Mouse (Mus musculus) forebrain, embryonic 12.5 days (tissue): ENCODE measurements at regions not wholly inside any gene's neighbourhood (a gene's known extent, or its start where the extent isn't known, plus 50 kb on each side); places are given as distances from the start of the nearest gene placed in this dataset.
A peak's percentile ranks its signal among the peaks of the same experiment; 100 is the strongest.

ENCODE experiments used
- ATAC-seq: fragments of 200-750 bp; cut with Nextera tagmentation; 2 replicates; pipeline ENCODE4 v1.8.0; 2017; ENCODE audit warnings: moderate TSS enrichment; ENCODE audit not compliant: low FRiP score
- H3K27ac ChIP-seq: fragments of 300-500 bp; sonication (generic); 2 replicates; pipeline ENCODE4 v1.5.1; 2016; ENCODE audit warnings: mild to moderate bottlenecking
- H3K27me3 ChIP-seq: fragments of 300-500 bp; sonication (generic); 2 replicates; pipeline ENCODE4 v1.6.1; 2016; ENCODE audit warnings: mild to moderate bottlenecking
- H3K36me3 ChIP-seq: fragments of 300-500 bp; sonication (generic); replicated peaks from 2 replicates; pipeline ENCODE4 v1.6.1; 2016; ENCODE audit warnings: mild to moderate bottlenecking
- H3K4me1 ChIP-seq: fragments of 300-500 bp; sonication (generic); 2 replicates; pipeline ENCODE4 v1.6.1; 2016
- H3K4me2 ChIP-seq: fragments of 300-500 bp; sonication (generic); 2 replicates; pipeline ENCODE4 v1.6.1; 2016; ENCODE audit warnings: mild to moderate bottlenecking, moderate library complexity
- H3K4me3 ChIP-seq: fragments of 300-500 bp; sonication (generic); replicated peaks from 2 replicates; pipeline ENCODE4 v1.5.1; 2016; ENCODE audit warnings: mild to moderate bottlenecking
- H3K9ac ChIP-seq: fragments of 300-500 bp; sonication (generic); 2 replicates; pipeline ENCODE4 v1.6.1; 2016; ENCODE audit warnings: mild to moderate bottlenecking
- H3K9me3 ChIP-seq: fragments of 300-500 bp; sonication (generic); 2 replicates; pipeline ENCODE4 v1.6.1; 2016
- WGBS: fragments of 180-500 bp; shearing (Covaris S2); methylation state at CpG from one replicate; pipeline ENCODE4 v1.1.7; 2016; 5-methylcytosine and 5-hydroxymethylcytosine counted together

GRCm38 (mm10) chr19:26465228-26465627, 139.6 kb upstream of the Smarca2 start:
- H3K4me3 ChIP-seq = no peak overlapping the region
- no peaks in the 10 kb centered on the region for H3K9me3 ChIP-seq
- H3K27me3 ChIP-seq = no peaks in the 10 kb centered on the region
- no peak overlapping the region for H3K9ac ChIP-seq
- no peak overlapping the region for H3K27ac ChIP-seq
- no peaks in the 10 kb centered on the region for H3K36me3 ChIP-seq
- WGBS = 42% methylated on average over 2 of the region's 2 CpGs
- ATAC-seq = 0 out of 2 replicates have a peak, but pooled peaks have one; percentile 42
- H3K4me1 ChIP-seq = peaks cover 24% of the 10 kb centered on the region
- H3K4me2 ChIP-seq = no peak overlapping the region

GRCm38 (mm10) chr19:26466244-26466643, 138.6 kb upstream of the Smarca2 start:
- Histone ChIP-seq H3K27me3 (no peaks in the 10 kb centered on the region), H3K4me1 (peaks cover 24% of the 10 kb centered on the region), H3K4me2 (0 out of 2 replicates have a peak overlapping the region, but pooled peaks have one; percentile 17), H3K9me3 (no peaks in the 10 kb centered on the region), H3K27ac (peak overlapping the region; percentile 67; the same call in 1 of the 2 replicates), H3K36me3 (no peaks in the 10 kb centered on the region), H3K4me3 (no peak overlapping the region), H3K9ac (no peak overlapping the region)
- no peak for ATAC-seq
- 70% methylated on average over 4 of the region's 4 CpGs for WGBS

- Histone ChIP-seq H3K27ac (peak overlapping the region; percentile 67), H3K27me3 (no peaks in the 10 kb centered on the region), H3K4me2 (peak overlapping the region; percentile 17; the same call in 1 of the 2 replicates), H3K4me3 (no peak overlapping the region), H3K4me1 (peaks cover 24% of the 10 kb centered on the region), H3K9me3 (no peaks in the 10 kb centered on the region), H3K36me3 (no peaks in the 10 kb centered on the region), H3K9ac (no peak overlapping the region)
- WGBS = 6% methylated on average over 5 of the region's 5 CpGs
- peak; percentile 86 for ATAC-seq
These were observed 137.6 kb upstream of the Smarca2 start for GRCm38 (mm10) chr19:26467179-26467651.

DNA sequence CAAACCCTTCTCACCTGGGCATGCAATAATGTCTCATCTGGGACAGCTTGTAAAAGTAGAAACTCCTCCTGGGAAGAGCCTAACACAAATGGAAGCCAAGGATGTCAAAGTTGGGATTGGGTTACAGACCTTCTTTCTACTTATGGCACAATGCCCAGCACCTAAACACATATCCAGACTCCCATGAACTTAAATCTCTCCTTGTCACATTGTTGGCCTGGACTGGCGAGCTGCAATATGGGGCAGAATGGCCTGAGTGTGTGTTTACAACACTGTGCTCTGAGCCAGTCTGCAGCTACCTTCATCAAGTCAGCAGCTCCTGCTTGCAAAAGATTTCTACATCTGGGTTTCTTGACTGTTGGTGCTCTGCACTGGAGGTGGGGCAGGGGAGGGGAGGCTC, 132.2 kb upstream of the Smarca2 start:
- H3K4me1 ChIP-seq = peaks cover 18% of the 10 kb centered on the region
- no peak overlapping the region for H3K4me2 ChIP-seq
- WGBS = 76% methylated on average over 1 of the region's 1 CpGs
- no peaks in the 10 kb centered on the region for H3K9me3 ChIP-seq
- H3K9ac ChIP-seq = no peak overlapping the region
- no peaks in the 10 kb centered on the region for H3K36me3 ChIP-seq
- H3K27ac ChIP-seq = no peak overlapping the region
- no peak overlapping the region for H3K4me3 ChIP-seq
- H3K27me3 ChIP-seq = no peaks in the 10 kb centered on the region
- no peak for ATAC-seq

GRCm38 (mm10) chr19:26473211-26473610, 131.6 kb upstream of the Smarca2 start:
- Histone ChIP-seq H3K36me3 (no peaks in the 10 kb centered on the region), H3K4me3 (no peak overlapping the region), H3K4me2 (no peak overlapping the region), H3K9ac (no peak overlapping the region), H3K4me1 (peaks cover 20% of the 10 kb centered on the region), H3K27ac (no peak overlapping the region), H3K9me3 (no peaks in the 10 kb centered on the region), H3K27me3 (no peaks in the 10 kb centered on the region)
- WGBS = 88% methylated on average over 3 of the region's 3 CpGs
- no peak for ATAC-seq

DNA sequence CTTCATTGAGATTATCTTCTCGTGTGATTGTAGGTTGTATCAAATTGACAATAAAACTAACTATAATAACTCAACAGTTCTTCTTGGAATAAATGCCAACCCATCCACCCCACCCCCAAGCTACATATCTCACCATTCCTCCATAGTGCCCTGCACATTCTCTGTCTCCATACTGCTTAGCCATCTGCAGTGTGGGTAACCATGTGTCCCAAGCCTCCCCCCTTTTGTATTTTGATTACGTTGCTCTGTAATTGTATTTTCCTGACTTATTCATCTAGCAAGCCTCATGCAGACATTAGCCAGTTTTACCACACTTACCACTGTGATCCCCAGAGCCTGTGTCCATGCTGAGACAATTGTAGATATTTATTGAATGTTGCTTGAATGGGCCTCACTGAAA, 129.7 kb upstream of the Smarca2 start:
- Histone ChIP-seq H3K4me3 (no peak overlapping the region), H3K27ac (no peak overlapping the region), H3K9ac (no peak overlapping the region), H3K36me3 (no peaks in the 10 kb centered on the region), H3K27me3 (no peaks in the 10 kb centered on the region), H3K9me3 (no peaks in the 10 kb centered on the region), H3K4me2 (no peak overlapping the region), H3K4me1 (peaks cover 28% of the 10 kb centered on the region)
- no peak for ATAC-seq
- WGBS = 68% methylated on average over 2 of the region's 2 CpGs

- ATAC-seq = no peak
- H3K9me3 ChIP-seq = no peaks in the 10 kb centered on the region
- peaks cover 28% of the 10 kb centered on the region for H3K4me1 ChIP-seq
- no peak overlapping the region for H3K4me2 ChIP-seq
- H3K27ac ChIP-seq = no peak overlapping the region
- no peaks in the 10 kb centered on the region for H3K27me3 ChIP-seq
- no peaks in the 10 kb centered on the region for H3K36me3 ChIP-seq
- no peak overlapping the region for H3K9ac ChIP-seq
- WGBS = 40% methylated on average over 2 of the region's 2 CpGs
- H3K4me3 ChIP-seq = no peak overlapping the region
These were observed 129.1 kb upstream of the Smarca2 start for GRCm38 (mm10) chr19:26475754-26476153.

- Histone ChIP-seq H3K4me2 (peak overlapping the region; percentile 17), H3K4me1 (peaks cover 28% of the 10 kb centered on the region), H3K36me3 (no peaks in the 10 kb centered on the region), H3K4me3 (no peak overlapping the region), H3K9me3 (no peaks in the 10 kb centered on the region), H3K27me3 (no peaks in the 10 kb centered on the region), H3K27ac (no peak overlapping the region), H3K9ac (no peak overlapping the region)
- 26% methylated on average over 16 of the region's 16 CpGs for WGBS
- peak; percentile 55; the same call in 1 of the 2 replicates for ATAC-seq
These were observed 126.7 kb upstream of the Smarca2 start for GRCm38 (mm10) chr19:26478055-26478737.

DNA sequence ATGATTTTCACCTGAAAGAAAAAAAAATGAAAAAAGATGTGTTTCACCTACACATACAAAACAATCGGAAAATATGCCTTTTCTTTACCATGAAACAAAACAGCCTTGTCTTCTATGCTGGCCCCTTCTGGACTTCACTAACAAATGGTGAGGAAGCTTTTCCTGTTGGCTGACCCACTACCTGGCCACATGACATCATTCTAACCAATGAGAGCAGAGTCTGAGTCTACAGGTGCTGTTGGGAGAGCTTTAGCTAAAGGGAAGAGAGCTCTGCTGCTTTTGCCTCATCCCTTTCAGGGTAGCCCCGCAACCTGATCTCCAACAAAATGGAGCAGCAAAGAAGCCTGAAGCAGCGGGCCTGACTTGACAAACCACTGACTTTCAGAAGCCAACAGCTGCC, 120.5 kb upstream of the Smarca2 start:
- Histone ChIP-seq H3K4me1 (no peaks in the 10 kb centered on the region), H3K9me3 (no peaks in the 10 kb centered on the region), H3K4me2 (no peak overlapping the region), H3K27me3 (no peaks in the 10 kb centered on the region), H3K27ac (no peak overlapping the region), H3K36me3 (no peaks in the 10 kb centered on the region), H3K4me3 (no peak overlapping the region), H3K9ac (no peak overlapping the region)
- WGBS = 73% methylated on average over 3 of the region's 3 CpGs
- ATAC-seq = no peak

- no peak for ATAC-seq
- Histone ChIP-seq H3K4me1 (no peaks in the 10 kb centered on the region), H3K9ac (no peak overlapping the region), H3K4me2 (no peak overlapping the region), H3K4me3 (no peak overlapping the region), H3K27me3 (no peaks in the 10 kb centered on the region), H3K27ac (no peak overlapping the region), H3K36me3 (no peaks in the 10 kb centered on the region), H3K9me3 (peaks cover 4% of the 10 kb centered on the region; the same call in 1 of the 2 replicates)
- 67% methylated on average over 2 of the region's 2 CpGs for WGBS
These were observed 112.0 kb upstream of the Smarca2 start for GRCm38 (mm10) chr19:26492806-26493205.

DNA sequence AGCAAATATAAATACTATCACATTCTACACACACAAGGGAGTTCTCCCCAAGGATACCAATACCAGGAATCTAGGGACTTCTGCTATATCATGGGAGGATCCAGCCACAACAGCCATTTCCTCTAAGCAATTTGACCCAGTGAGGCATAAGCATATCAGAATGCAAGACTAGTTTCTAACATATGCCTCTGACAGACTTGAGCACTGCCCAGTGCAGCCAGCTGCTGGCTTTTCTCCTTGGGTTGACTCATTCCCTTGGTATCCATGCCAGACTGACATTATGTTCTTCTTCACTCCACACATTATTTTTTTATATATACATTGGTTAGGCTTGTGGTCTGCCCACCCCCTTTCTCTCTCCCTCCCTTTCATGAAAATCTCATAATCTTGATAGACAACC, 103.8 kb upstream of the Smarca2 start:
- 0 out of 2 replicates have a peak, but pooled peaks cover 6% of the 10 kb centered on the region for H3K9me3 ChIP-seq
- H3K4me2 ChIP-seq = no peak overlapping the region
- no peak overlapping the region for H3K27ac ChIP-seq
- no peaks in the 10 kb centered on the region for H3K36me3 ChIP-seq
- no peak for ATAC-seq
- no peak overlapping the region for H3K9ac ChIP-seq
- no peaks in the 10 kb centered on the region for H3K4me1 ChIP-seq
- H3K4me3 ChIP-seq = no peak overlapping the region
- no peaks in the 10 kb centered on the region for H3K27me3 ChIP-seq

DNA sequence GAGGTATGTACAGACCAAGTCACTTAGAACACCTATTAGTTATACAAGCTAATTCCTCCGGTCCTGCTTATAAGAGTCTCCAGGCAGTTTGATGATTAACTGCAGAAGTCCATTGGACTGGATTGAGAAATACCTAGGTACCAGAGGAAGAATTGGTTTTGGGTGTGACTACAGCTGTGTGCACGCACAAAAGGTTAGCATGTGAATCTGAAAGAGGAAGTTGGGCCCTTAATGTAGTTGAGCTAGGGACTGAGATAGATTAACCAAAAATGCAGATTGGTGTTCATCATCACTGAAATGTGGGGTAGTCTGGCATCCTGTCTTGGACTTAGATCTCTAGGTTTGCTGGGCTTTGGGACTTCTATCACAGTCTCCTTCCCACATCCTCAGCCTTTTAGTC, 100.8 kb upstream of the Smarca2 start:
- H3K9me3 ChIP-seq = 0 out of 2 replicates have a peak, but pooled peaks cover 6% of the 10 kb centered on the region
- H3K4me2 ChIP-seq = no peak overlapping the region
- H3K4me3 ChIP-seq = no peak overlapping the region
- H3K27ac ChIP-seq = no peak overlapping the region
- H3K36me3 ChIP-seq = no peaks in the 10 kb centered on the region
- no peaks in the 10 kb centered on the region for H3K27me3 ChIP-seq
- peaks cover 9% of the 10 kb centered on the region; the same call in 1 of the 2 replicates for H3K4me1 ChIP-seq
- no peak for ATAC-seq
- 95% methylated on average over 2 of the region's 2 CpGs for WGBS
- H3K9ac ChIP-seq = no peak overlapping the region

- 76% methylated on average over 1 of the region's 1 CpGs for WGBS
- 0 out of 2 replicates have a peak, but pooled peaks cover 6% of the 10 kb centered on the region for H3K9me3 ChIP-seq
- no peaks in the 10 kb centered on the region for H3K27me3 ChIP-seq
- H3K27ac ChIP-seq = no peak overlapping the region
- no peaks in the 10 kb centered on the region for H3K36me3 ChIP-seq
- H3K9ac ChIP-seq = no peak overlapping the region
- no peak for ATAC-seq
- peaks cover 23% of the 10 kb centered on the region for H3K4me1 ChIP-seq
- H3K4me2 ChIP-seq = no peak overlapping the region
- H3K4me3 ChIP-seq = no peak overlapping the region
These were observed 98.0 kb upstream of the Smarca2 start for GRCm38 (mm10) chr19:26506802-26507201.
